Mouse (Mus musculus) common myeloid progenitor, adult 5-6 weeks (primary cell): ENCODE measurements around the gene Pgpep1. TPM values are rescaled to one million over a fixed set of nuclear protein-coding genes. Genes with fewer than 3 reads are reported as not detected.
A peak's percentile ranks its signal among the peaks of the same experiment; 100 is the strongest.

Experiments
- ATAC-seq: replicated peaks from 2 replicates; pipeline ENCODE4 v1.8.0; 2016; ENCODE audit warnings: low read depth, mild to moderate bottlenecking, moderate TSS enrichment, inconsistent platforms; ENCODE audit not compliant: poor library complexity, severe bottlenecking
- total RNA-seq: library from RNA; stranded (forward); fragments of 200-1000, 187-1606 nt; gene quantifications from 2 replicates; pipeline ENCODE4 v1.2.3, GENCODE M21; 2017

Gene Pgpep1
- total RNA-seq, 1 experiment from 2014 or later = 3.6 TPM

- ATAC-seq = peak; percentile 42
Observed at GRCm38 (mm10) chr8:70611849-70612248, 48.3 kb downstream of the Pgpep1 start.

- peak; percentile 14; the same call in 1 of the 2 replicates for ATAC-seq
Observed at GRCm38 (mm10) chr8:70610796-70611771, 49.1 kb downstream of the Pgpep1 start.

GRCm38 (mm10) chr8:70609849-70610795 lies 50.1 kb downstream of the Pgpep1 start:
- peak; percentile 52 for ATAC-seq

DNA sequence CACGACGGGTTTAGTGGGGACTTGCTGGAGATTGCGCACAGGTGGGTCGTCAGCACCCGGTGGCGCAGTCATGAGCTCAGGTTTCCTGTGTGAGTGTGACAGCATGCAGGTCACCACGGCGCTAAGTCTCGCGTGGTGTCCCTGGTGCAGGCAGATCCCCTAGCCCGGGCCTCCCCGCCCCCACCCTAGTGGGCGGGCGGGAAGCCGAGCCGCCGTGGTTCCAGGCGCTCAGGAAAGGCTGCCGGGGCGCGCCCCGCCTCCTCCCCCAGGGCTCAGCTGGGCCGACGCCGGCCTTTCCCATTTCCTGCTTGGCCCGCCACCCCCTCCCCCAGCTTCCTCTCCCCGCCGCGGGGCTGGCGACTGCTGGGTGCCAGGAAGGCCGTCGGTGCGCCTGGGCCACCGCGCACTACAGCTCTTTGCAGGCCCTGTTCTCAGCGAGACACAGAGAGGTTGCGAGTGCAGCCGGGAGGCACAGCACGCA lies 50.8 kb downstream of the Pgpep1 start:
- peak; percentile 28 for ATAC-seq

DNA sequence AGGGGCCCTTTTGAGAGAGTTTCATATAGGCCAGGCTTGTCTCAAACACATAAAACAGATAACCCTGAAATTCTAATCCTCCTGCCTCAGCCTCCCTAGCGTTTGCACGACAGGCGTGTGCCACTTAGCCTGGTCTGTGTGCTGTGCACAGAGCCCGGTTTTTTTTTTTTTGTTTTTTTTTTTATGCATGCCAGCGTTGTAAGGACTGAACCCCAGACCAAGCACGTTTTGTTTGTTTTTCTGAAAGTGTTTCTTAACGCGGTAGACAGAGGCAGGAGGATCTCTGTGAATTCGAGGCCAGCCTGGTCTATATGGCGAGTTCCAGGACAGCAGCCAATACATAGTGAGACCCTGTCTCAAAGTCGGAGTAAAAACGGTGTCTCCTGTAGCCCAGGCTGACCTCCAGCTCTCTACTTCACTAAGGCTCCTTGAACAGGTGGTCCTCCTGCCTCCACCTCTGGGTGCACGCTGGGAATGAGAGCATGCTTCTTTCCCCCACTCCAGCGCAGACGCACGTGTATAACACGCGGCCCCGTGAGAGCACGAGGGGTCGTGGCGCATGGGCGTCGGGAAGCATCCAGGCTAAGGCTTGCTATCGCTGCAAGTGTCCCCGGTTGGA lies 51.3 kb downstream of the Pgpep1 start, which contains the start of gene Ssbp4:
TSS of gene Ssbp4 (minus strand) at position 124 of the 619 bp plus-strand sequence.
- no peak for ATAC-seq

DNA sequence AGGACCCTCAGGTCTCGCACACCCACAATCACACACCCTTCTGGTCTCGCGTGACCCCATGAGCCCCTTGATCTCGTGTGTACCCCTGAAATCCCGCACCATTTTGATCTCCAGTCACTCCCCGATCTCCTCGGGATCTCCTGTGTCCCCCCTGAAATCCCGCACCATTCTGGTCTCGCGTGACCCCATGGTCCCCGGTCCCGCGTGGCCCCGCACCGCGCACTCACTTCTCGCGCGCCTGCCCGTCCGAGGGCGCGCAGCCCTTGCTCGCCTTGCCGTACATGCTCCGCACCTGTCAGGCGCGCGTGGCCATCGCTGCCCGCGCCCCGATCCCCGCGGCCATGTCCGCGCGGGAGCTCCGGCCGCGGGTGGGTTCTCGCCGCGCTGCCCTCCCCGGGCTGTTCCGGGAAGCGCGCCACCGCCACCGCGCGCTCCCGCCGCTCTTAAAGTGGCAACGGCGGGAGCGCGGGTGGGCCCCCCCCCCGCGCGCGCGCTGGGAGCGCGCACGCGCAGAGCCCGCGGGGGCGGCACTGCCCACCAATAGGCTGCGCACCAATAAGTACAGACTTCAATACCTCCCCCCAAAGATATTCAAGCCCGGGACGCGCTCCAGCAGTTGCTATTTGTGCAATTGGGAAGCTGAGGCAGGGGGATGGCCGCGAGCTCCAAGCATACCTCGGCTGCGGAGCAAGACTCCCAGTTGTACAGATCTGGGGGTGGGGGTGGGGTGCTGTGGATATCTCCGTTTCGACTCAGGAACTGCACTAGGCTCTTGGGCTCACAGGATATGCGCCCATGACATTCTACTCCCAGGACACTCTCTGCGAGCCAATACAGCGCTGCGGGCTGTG lies 52.1 kb downstream of the Pgpep1 start:
- no peak for ATAC-seq

DNA sequence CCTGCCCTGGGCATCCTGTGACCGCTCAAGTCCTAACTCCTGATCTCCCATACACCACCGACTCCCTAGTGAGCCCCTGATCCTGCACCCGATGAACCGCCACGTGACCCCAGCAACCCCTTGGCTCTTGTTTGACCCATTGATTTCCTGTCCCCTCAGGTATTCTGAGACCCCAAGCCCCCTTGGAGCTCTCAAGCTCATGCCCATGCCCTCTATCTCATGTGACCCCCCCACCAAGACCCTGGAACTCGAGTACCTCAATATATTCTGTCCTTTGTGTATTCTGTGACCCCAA lies 52.6 kb downstream of the Pgpep1 start:
- ATAC-seq = no peak

- no peak for ATAC-seq
Observed at GRCm38 (mm10) chr8:70606780-70607602, 53.2 kb downstream of the Pgpep1 start.

GRCm38 (mm10) chr8:70605871-70606779 lies 54.1 kb downstream of the Pgpep1 start:
- ATAC-seq = no peak

GRCm38 (mm10) chr8:70604558-70604957 lies 55.6 kb downstream of the Pgpep1 start:
- no peak for ATAC-seq

DNA sequence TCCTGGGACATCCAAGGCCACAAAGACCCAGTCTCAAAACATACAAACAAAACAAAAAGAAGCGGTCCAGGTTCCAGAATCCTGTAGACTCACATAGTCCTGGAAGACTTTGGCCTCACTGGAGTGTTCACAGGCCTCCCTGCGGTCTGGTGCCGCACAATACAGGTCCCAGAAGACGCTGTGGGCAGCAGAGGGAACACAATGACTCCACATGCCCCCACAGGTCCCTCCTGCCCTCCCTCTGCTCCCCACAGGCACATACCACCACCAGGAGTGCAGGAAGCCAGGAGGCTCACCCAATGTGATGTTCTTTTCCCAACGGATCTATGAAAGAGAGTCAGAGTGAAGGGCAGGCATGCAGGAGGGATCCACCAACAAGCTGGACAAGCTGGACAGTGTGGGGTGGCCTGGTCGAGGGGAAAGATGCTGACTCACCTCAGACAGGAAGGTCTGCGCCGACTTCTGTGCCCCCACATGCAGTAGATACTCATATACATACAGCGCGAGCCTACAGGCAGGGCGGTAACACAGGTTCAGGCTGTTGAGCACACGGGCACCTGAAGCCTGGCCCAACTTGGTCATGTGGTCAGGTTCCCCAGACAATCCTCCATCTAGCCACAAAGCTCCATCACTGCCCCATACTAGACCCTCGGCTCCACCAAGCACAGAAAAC lies 57.9 kb downstream of the Pgpep1 start:
- no peak for ATAC-seq

GRCm38 (mm10) chr8:70601271-70601649 lies 58.9 kb downstream of the Pgpep1 start:
- peak; percentile 79 for ATAC-seq

DNA sequence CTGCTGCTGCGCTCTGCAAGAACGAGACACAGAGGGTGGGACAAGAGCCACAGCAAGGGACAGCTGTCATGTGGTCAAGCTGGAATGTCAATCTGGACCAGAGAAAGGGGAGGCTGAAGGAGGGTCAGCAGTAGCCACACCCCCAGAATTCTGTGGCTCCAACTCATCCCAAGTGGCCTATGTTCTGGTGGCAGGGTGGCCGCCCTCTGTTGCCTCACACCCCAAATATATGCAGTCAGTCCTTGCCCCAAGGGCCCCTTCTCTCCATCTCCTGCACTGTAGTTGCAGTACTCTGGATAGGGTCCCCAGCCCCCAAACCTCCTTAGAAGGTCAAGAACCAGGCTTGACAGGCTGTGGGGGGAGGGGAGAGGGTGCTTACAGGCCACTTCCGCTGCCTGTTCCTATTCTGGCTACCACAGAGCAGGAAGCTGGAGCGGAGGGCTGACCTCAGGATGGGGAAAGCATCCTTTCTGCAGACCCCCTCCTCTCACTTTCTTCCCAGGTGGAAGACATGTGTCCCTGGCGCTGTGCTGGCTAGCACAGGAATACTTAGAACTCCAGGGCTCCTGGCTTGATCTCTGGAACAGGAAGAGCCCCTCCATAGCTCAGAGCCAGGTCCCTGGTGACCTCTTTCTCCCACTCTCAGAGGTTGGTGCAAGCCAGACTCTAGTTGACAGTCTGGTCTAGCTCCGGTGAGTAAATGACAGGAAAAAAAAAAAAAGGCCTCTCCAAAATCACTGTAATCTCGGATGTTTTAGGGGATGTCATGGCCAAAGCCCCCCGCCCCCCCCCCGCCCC lies 59.5 kb downstream of the Pgpep1 start:
- 0 out of 2 replicates have a peak, but pooled peaks have one; percentile 2 for ATAC-seq

GRCm38 (mm10) chr8:70599507-70600290 lies 60.5 kb downstream of the Pgpep1 start:
- no peak for ATAC-seq

DNA sequence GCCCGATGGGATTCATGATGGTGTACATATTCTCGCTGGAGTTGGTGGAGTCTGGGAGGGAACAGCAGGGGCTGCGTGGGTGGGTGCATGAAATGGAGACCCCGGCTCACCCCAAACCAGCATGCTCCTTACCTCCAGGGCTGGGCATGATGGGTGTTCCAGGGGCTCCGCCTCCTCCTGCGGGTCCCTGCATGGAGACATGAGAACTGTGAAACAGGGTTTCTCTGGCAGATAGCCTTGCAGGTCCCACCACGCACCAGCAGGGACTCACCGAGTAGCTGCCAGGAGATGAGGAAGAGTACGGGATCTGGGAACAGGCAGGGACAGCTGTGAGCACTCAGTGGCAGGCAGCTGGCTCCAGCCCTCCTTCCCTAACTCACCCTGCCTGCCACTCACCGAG lies 61.5 kb downstream of the Pgpep1 start:
- no peak for ATAC-seq
